Mouse (Mus musculus): ENCODE data around the gene Cdh19. TPM values are rescaled to one million over a fixed set of nuclear protein-coding genes. Genes with fewer than 3 reads are reported as not detected.

The Cdh19 gene
- 0.98 TPM for polyA plus RNA-seq (2015; fragmentation: Illumina TruSeq; extraction: RNeasy Lipid Tissue Mini Kit (QIAGEN cat#74804); ENCODE audit: insufficient read depth, low replicate concordance)

DNA sequence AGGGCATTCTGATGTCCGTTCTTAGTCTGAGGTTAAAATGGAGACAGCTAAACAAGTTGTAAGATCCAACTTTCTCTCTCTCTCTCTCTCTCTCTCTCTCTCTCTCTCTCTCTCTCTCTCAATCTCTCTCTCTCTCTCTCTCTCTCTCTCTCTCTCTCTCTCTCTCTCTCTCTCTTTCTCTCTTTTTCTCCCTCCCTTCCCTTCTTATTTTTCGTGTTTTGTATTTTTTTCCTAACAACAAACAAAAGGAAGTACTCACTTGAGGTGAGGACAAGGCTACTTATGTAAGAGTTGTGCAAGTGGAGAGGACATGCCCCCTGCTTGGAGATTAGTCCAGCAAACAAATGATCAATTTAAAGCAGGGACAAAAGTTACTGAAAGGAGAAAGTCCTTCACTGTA is at the start of gene Cdh19:
Cdh19 (minus strand) TSS at position 101 of the 400 bp plus-strand sequence.

Data from spleen, adult 10 weeks (tissue).